Mouse (Mus musculus) thymus, postnatal 14 days (tissue): Measurements from ENCODE around the gene Lysmd4.

Experiments
- DNase-seq: peaks from one replicate; pipeline ENCODE4 v3.0.0; 2021

Lysmd4 gene

DNA sequence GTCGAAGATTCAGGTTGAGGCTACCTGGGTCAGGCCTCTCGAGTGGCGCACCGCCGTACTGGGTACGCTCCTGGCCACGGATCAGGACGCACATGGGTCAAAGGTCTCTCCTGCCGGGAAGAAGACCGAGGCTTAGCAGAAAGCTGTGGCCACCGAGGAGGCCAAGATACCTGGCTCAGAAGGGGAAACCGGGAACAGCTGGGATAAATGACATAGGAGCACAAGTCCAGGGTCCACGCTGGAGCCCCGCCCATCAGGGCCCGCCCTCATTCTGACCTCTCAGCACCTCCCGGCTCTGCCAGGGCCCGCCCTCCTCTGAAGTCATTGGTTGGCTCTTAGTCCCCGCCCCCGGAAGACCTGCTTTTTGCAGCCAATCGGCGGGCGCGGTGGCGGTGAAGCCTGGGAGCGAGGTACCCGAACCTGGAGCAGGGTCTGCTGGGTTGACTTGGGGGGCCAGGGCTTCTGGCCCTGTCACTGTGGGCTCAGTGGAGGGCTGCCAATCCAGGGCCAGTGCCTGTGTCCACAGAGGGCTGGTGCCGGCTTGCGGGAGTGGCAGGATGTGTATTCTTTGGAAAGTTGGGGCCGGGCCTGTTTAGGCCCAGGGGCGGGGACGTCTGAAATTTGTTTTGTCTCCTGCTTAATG lies at the start of gene Lysmd4:
Lysmd4 (plus strand) TSS at position 325 of the 643 bp plus-strand sequence.
- peak; percentile 97 for DNase-seq

DNA sequence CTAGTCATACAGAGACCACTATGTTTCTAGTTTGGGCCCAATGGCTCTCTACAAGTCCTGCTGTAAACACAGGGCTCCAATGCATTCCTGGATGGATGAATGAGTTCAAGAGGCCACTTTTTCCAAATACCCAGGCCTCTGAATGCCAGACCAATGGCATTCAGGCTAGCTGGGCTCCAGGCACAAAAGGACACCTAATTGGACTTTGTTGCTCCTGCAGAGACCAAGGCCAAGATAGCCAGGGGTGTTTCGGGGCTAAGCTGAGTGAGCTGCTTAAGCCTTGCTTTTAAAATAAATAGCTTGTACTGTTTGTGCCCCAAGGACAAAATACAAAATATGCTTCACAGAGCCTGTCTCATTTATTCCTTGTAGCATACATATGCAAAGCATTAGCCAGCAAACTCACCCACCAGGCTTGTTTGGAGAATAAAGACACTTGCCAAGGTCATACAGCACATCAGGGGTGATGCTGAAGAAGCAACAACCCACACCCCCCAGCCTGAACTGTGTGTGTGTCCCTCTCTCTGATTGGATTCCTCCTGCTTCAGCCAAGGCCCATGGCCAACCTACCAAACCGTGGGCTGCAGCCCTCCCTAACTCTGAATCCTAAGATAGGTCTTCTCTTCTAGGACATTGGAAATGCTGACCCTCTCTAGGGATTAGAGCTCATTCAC lies 48.7 kb upstream of the Lysmd4 start:
- no peak for DNase-seq

DNA sequence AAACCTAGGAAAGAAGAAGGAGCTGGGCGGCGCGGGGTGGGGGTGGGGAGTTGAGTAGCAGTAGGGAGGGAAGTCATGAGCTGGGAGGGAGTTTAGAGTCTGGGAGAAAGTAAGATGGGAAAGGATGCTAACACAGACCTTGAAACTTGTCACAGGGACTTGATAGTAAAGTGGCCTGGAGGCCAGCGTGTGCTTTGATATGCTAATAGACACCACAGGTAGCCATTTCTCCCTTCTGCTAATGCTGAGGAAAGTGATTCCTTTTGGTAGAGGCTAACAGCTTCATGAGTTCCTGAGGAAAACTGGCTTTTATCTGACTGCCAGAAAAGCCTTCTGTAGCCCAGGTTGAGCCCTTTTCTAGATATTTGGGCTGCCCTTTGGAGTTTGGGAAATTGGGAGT lies 38.6 kb upstream of the Lysmd4 start:
- DNase-seq, result no peak

DNA sequence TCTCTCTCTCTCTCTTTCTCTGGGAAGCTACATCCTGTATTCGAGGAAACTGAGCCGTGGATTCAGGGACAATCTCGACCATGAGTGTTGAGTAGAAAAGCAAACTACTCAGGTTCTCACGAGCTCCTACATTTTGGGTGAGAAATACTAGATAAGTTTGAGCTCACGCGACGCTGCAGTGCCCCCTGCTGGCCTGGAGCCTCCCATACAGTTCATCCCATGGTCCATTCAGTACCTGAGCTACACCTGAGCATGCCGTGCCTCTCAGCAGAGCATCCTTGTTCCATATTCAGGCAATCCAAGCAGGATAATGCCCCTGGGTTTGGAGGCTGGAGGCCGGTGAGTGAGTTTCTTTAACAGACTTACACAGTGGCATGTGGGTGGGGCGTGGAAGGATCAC lies 22.9 kb upstream of the Lysmd4 start:
- peak; percentile 75 for DNase-seq

DNA sequence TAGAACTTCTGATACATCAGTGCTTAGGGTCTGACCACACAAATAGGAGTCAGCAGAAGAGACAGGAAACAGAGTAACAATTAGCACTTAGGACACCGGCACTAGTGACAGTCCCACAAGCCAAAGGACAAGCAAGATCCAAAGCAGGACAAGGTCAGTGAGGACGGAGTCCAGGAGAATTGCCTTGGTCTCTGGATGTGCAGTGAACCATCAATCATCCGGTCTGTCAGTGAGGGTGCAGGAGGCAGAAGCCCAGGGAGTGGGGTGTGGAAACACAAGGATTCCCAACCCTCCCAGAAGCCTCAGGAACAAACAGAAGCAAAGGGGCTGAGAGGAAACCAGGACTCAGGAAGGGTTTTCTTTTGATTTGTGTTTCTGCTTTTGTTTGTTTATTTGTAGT lies 18.7 kb upstream of the Lysmd4 start:
- no peak for DNase-seq

DNA sequence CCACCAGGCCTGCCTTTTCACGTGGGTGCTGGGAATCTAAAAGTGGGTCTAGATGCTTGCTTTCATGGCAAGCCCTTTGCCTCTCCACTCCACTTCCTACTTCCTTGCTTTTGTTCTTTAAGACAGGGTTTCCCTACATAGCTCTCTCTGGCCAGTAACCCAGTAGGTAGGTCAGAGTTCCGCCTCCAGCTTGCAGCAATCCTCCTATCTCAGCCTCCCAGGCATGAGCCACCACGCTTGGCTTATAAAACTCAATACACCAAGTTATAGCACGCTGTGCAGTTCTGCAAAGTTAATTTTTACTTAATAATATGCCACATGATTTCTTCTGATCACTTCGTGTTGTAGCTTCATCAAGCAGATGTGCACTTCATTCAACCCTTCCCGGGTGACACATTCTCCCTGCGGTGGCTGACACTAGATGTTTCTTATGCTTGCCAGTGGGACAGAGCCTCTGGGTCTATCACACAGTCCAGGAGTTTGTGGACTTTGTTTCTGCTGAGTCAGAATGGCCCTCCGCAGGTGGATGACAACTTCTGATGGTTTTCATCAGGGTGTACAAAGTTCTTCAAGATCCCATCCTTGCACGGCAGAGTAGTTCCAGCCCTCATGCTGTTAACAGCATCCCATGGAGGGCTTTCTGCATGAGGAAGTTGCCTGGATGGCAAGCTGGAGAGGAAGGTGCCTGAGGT lies 16.5 kb upstream of the Lysmd4 start:
- no peak for DNase-seq

DNA sequence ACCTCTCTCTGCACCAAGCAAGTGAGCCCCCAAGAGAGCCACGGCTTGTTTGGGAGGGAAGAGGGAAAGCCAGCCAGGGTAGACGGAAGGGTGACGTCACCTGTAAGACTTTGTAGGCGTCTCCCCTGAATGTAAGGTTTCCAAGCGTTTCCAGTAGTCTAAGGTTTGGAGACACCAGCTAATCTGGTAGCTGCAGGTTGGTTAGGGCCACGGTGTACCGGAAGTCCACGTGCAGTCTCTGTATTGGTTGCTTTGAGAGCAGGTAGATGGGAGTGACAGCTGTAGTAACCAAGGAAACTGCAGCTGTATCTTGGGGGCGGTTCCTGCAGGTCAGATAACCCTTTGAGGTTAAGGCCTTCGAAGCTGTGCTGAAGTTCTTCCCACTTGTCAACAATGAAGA lies 15.8 kb upstream of the Lysmd4 start:
- no peak for DNase-seq

DNA sequence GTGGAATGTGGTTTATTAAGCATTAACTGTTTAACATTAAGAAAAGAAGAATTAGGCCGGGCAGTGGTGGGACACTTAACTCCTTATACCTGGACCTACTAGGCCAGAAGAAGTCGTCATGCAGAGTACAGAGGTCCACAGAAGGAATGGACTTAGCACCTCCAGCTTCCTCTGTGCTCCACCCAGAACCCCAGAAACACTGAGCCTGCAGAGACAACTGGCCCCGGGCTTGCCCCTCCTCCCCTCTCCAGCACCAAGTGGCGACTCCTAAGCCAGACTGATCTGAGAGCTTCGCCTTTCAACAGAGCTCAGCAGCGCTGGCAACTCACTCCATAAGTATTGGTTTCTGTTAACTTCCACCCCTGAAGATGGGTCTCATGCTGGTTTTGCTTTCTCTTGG lies 14.6 kb upstream of the Lysmd4 start:
- DNase-seq, result no peak

DNA sequence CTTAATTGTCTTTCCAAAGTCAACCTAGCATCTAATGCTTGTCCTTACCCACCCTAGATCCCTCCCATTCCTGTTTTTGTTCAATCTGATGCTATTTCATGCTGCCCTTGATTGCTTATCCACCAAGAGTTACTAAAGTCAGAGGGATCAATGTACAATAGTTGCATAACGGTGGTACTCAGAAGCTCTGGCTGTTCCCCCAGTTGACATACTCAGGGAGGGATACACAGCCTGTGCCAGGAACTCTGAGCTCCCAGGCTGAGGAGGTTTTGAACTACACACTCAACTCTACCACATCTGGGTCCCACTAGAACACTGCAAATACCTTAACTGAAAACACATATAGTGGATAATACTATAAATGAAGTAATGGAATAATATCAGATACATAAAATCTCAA lies 14.0 kb upstream of the Lysmd4 start:
- no peak for DNase-seq

DNA sequence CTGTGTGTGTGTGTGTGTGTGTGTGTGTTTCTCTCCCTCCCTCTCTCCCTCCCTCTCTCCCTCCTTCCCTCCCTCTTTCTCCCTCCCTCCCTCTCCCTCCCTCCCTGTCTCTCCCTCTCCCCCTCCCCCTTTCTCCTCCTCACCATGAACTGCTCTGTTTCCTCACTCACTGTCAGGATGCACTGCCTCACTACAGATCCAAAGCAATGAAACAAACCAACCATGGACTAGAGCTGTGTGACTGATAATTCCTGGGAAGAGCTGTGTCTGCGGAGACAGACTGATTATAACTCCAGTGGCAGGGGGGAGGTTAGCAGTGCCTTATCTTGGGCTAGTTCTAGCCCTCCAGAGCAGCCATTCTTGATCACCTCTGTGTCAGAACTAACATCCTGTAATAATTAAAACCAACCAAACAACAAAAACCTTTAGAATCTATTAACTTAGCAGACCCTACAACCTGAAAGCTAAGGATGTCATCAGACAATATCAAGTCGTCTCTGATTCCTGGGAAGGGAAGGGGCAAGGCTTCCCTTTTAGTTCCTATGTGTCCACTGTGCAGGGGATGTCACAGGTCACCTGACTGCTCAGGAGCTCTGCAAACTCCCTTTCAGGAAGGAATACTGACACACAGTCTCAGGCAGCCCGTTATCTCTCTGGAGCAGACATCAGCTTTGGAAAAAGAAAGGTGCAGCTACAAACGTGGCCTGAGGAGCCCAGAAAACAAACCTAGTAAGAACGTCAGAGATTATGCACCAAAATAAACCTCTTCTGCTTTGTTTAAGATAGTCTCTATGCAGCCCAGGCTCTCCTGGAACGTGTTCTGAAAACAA lies 12.1 kb upstream of the Lysmd4 start:
- DNase-seq, result no peak

DNA sequence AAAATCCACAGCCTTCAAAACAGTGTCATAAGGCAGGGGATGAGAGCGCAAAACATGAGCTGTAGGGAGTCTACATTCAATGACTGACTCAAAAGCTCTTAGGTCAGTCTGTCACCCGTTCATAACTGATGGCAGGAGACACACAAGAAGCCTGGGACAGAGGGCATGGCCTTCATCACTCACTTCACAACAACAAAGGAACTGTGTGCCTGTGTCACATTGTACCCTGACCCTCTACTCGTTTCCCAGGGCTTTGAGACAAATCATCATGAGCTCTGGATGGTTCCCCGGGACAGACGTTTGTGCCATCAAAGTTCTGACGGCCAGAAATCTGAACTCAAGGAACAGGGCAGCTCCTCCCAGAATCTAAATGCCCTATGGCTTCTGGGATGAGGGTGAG lies 11.0 kb upstream of the Lysmd4 start:
- DNase-seq, result no peak

DNA sequence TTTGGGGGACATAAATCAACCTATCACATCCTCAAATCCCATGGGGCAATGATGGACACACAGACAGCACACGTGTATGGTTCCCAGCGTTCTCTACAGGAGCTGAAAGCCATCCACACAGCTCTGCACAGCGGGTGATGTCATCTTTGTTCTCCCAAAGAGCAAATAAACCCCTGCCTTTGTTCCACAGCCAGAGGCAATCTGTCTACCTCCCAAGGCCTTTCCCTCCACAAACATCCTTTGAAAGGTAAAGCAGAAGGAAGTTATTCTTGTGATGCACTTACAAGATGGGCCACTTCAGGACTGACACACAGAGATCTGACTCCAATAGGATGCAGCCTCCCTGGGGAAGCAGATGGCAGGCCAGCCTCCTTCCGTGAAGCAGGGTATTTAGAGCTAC lies 10.4 kb upstream of the Lysmd4 start:
- no peak for DNase-seq

DNA sequence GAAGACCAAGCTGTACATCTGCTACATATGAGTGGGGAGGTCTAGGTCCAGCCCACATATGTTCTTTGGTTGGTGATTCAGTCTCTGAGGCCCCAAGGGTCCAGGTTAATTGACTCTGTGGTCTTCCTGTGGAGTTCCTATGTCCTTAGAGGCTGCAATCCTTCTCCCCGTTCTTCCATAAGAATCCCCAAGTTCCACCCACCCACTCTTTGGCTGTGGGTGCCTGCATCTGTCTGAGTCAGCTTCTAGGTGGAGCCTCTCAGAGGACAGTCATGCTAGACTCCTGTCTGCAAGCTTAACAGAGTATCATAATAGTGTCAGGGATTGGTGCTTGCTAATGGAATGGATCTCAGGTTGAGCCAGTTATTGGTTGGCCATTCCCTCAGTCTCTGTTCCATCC lies 8.8 kb upstream of the Lysmd4 start:
- no peak for DNase-seq

DNA sequence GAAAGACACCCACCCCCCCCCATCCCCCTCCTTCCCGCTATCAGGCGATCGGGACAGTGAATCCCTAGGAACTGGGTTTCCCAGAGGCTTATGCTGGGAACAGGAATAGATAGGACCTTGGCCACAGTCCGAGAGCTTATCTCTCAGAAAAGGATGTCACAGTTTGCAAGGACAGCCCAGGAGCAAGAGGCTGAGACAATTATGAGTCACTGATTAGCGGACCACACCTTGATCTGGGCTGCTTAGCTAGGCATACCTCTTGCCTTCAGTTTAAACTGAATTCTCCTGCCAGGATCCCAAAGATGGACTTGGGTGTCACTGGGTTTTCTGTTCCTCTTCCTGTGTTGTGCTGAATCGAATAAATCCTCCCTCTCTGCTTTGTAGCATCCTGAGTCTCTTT lies 6.0 kb upstream of the Lysmd4 start:
- DNase-seq, result no peak

DNA sequence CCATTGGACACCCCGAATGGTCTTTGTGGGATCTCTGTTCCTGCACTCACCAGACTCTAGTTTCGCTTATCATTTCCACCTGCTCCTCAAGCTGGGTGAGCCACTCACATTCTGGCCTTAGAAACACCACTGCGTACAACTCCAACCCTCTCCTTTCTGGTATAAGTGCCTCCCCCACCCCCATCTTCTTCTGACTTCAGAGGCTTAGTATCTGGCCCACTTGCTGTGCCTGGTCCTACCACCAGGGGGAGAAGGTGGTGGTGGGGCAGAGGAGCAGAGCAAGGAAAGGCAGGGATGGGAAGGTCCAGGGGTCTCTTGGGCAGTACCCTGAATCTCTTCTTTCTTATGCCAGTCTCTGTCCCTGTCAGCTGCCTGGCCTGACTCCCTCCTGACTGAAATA lies 5.3 kb upstream of the Lysmd4 start:
- DNase-seq, result peak; percentile 84

DNA sequence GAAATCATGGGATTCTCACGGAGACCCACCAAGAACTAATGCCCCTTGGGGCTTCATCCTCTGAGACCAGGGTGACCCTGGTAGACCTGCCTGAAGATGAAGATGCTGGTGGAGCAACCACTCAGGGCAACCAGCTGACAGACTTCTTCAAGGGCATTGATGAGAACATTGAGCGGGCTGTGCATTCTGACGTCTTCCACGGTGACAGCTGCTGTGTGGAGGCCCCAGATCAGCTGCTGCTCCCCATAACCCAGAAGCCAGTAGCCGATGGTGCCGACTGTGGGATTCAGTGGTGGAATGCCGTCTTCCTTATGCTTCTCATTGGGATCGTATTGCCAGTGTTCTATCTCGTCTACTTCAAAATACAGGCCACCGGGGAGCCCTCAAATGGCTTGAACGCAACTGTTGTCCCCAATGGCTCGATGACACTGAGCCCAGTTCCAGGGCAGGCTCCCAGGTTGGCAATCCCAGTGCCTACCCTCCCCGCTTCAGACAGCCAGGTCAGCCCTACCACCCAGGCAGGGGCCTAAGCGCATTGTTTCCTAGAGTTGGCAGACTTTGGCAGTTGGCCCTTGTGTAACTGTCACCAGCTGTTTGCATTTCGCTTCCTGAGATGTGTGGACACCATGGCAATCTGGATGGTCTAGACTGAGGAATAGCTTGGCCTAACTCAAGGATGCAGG lies 3.7 kb downstream of the Lysmd4 start:
- no peak for DNase-seq

DNA sequence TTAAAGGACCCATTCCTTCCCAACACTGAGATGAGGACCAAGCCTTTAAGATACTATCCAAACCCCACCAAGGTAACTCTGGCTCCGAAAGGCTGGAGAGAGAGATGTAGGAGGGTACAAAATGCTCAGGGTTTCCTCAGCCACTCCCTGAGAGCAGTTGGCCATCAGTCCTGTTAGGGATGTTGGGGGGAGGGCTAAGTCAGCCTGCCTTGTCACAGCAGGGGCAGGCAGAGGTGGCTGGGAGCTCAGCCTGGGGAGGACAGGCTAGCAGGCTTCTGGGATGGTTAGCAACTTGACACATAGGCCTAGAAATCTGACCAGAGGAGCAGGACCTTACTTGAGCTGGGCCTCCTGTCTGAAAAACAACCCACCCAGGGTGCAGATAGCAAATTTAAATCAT lies 5.2 kb downstream of the Lysmd4 start:
- DNase-seq, result no peak

DNA sequence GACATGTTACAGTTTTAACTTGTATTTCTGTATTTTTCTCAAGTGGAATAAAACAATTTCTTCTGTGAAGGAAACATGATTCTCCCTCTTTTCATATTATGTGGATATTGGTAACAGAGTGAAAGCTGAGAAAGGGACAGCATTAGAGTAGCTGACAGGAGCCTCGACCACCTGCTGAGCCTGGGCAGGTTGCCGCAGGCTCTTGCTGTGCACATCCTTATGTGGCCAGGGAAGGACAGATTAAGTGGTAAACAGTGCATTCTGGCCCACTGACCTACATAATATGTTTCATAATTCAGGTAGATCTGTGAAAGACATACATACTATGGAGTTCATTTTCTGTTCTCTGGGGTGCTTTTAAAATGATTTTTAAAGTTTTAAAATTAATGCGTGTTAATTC lies 6.0 kb downstream of the Lysmd4 start:
- no peak for DNase-seq

DNA sequence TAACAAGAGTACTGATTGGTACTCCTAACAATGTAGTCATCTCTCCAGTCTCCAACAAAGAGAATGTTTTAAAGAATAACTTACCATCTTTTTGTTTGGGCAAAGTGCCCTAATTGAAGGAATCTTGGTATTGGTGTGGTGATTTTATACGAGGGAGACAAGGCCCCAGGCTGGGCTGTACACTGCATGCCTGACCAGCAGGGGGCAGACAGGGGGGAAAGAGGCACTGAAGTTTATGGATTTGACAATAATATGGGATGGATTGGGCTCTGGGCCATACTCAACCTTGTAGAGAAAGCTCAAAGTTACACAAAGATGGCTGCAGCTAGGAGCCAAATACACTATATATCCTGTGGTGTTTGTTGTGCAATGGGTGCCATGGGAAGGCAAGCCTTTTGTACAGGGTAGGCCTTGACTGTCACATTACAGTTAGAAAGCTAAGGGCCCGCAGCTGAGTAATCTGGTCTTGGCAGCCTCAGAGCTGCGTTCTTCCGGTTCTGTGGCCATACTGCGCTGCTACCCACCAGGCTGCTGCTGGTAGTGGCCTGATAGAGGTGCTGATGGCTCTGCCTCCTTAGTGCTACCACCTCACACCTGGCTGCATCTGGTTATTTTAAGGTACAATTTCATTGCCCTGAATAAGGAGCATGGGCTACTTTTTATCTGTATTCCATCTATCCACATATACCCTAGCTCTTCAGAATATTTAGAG lies 6.7 kb downstream of the Lysmd4 start:
- DNase-seq, result peak; percentile 61

DNA sequence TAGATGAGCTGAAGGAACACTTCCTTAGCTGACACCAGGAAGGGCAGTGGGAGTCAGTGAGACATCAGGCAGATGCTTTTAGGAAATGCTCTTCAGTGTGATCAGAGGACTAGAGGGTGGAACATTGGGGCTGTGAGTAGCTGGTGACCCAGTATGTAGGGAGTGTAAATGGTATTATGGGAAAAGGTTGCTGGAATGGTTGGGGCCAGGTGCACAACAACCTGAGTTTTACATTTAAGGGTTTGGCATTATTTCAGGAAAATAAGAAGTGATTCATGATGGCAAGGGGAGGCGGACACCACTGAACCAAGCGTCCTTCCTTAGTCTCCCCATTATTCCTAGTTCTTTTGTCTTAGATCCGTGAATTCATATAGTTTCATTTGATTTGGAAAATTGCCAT lies 7.4 kb downstream of the Lysmd4 start:
- no peak for DNase-seq

DNA sequence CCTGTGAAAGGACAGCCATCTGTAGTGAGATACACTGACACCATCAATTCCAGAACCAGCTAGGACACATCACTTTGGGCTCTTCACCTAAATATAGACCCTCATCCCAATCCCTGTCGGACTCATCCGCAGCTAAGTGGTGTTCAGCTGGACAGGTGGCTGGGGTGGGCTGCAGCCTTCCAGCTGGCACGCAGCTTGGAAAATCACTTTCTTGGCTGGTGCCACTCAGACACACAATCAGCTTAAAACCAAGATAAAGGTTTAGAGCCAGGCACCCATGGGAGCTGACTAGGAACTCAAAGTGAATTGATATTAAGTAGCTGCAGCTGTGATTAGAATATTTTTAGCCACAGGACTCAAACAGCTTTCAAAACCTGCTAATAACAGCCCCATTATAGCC lies 7.9 kb downstream of the Lysmd4 start:
- no peak for DNase-seq

DNA sequence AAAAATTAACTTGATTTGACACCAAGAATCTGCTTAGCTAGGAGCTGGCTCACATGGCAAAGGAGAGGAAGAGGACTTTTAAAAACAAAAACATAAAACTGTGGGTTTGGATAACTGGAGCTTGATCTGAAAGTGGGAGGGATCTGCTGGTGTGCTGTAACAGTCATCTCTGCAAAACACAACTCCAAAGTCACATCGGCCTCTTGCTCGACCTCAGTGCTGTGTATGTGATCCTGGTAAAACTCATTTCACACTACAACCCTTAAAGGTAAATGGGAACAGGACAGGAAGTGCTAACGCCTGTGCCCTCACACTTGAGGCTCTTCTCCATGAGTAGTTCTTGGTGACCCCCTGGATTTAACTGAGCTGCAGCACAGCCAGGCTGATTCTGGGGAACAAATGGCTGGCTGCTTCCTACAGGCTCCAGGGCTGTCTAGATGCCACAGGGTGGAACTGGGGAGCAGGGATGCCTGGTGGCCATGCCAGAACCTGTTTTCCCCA lies 8.3 kb downstream of the Lysmd4 start:
- DNase-seq, result no peak
